ENCODE assay signal across 8 mouse cellular contexts in genomic region chrX:8175504-8176385, GRCm38 (mm10). TPM values are rescaled to one million over a fixed set of nuclear protein-coding genes. Genes with fewer than 3 reads are reported as not detected.
DNase-seq lines count a peak whose midpoint lies in the region; ATAC-seq and TF ChIP-seq lines count a peak whose summit lies in the region.

Gene Tbc1d25, minus strand, starts transcription at chrX:8176181.

- H3K36me3 ChIP-seq in C2C12 (ENCODE audit: control insufficient read depth, insufficient read depth) = peaks cover 5% of the 10 kb centered on the region
- peaks cover 23% of the 10 kb centered on the region for H3K36me3 ChIP-seq in erythroblast, embryonic 14.5 days (ENCODE audit: control insufficient read depth)
- H3K36me3 ChIP-seq in heart, embryonic 11.5 days (ENCODE audit: control insufficient read depth, insufficient read depth, low read length) = no peaks in the 10 kb centered on the region
- H3K36me3 ChIP-seq in kidney, postnatal 0 days (ENCODE audit: insufficient read depth, low read length) = no peaks in the 10 kb centered on the region
- no peaks in the 10 kb centered on the region for H3K36me3 ChIP-seq in liver, embryonic 11.5 days (ENCODE audit: control insufficient read depth, insufficient read depth, low read length)
- H3K36me3 ChIP-seq in stomach, embryonic 14.5 days (ENCODE audit: control insufficient read depth, insufficient read depth, low read length) = no peaks in the 10 kb centered on the region; the same call in 1 of the 2 replicates

- peak within 1 kb of the TSS; percentile 64; the same call in 1 of the 2 replicates for H3K27ac ChIP-seq in heart, embryonic 11.5 days (ENCODE audit: low read depth, low read length)
- no peak within 1 kb of the TSS for H3K27ac ChIP-seq in kidney, postnatal 0 days
- peak within 1 kb of the TSS; percentile 75 for H3K27ac ChIP-seq in liver, embryonic 11.5 days (ENCODE audit: low read depth, low read length)
- no peak within 1 kb of the TSS; the same call in 1 of the 2 replicates for H3K27ac ChIP-seq in stomach, embryonic 14.5 days (ENCODE audit: low read length)

- H3K4me3 ChIP-seq in C2C12 (ENCODE audit: insufficient read depth, poor library complexity, severe bottlenecking) = peak within 1 kb of the TSS; percentile 50
- peak within 1 kb of the TSS; percentile 68 for H3K4me3 ChIP-seq in erythroblast, embryonic 14.5 days (replicated peaks)
- H3K4me3 ChIP-seq in heart, embryonic 11.5 days (ENCODE audit: low read depth, low read length) = peak within 1 kb of the TSS; percentile 61
- H3K4me3 ChIP-seq in kidney, postnatal 0 days (replicated peaks; ENCODE audit: low read depth, low read length) = peak within 1 kb of the TSS; percentile 58
- peak within 1 kb of the TSS; percentile 61 for H3K4me3 ChIP-seq in liver, embryonic 11.5 days (ENCODE audit: low read depth, low read length)
- peak within 1 kb of the TSS; percentile 48 for H3K4me3 ChIP-seq in stomach, embryonic 14.5 days (ENCODE audit: low read depth, low read length)

- 0 out of 2 replicates have a peak, but pooled peaks cover 2% of the 10 kb centered on the region for H3K9me3 ChIP-seq in erythroblast, embryonic 14.5 days (ENCODE audit: control insufficient read depth, low read length)
- no peaks in the 10 kb centered on the region for H3K9me3 ChIP-seq in heart, embryonic 11.5 days (replicated peaks; ENCODE audit: control insufficient read depth, low read length)
- H3K9me3 ChIP-seq in kidney, postnatal 0 days (replicated peaks; ENCODE audit: low read length) = no peaks in the 10 kb centered on the region
- H3K9me3 ChIP-seq in liver, embryonic 11.5 days (ENCODE audit: control insufficient read depth, low read length) = no peaks in the 10 kb centered on the region
- H3K9me3 ChIP-seq in stomach, embryonic 14.5 days (ENCODE audit: control insufficient read depth, low read depth, low read length) = no peaks in the 10 kb centered on the region

- WGBS in heart, embryonic 11.5 days (ENCODE audit: insufficient replicate concordance) = 11% methylated on average over 55 of the region's 56 CpGs
- WGBS in kidney, postnatal 0 days = 25% methylated on average over 56 of the region's 56 CpGs
- WGBS in liver, embryonic 11.5 days = 9% methylated on average over 56 of the region's 56 CpGs
- 13% methylated on average over 55 of the region's 56 CpGs for WGBS in stomach, embryonic 14.5 days

- H3K9ac ChIP-seq in heart, embryonic 11.5 days (ENCODE audit: low read depth, low read length) = peak within 1 kb of the TSS; percentile 69
- H3K9ac ChIP-seq in kidney, postnatal 0 days (ENCODE audit: low read depth, low read length) = peak within 1 kb of the TSS; percentile 57
- H3K9ac ChIP-seq in liver, embryonic 11.5 days (ENCODE audit: low read depth, low read length) = peak within 1 kb of the TSS; percentile 70
- peak within 1 kb of the TSS; percentile 38; the same call in 1 of the 2 replicates for H3K9ac ChIP-seq in stomach, embryonic 14.5 days (replicated peaks; ENCODE audit: low read depth, low read length)

- no peaks in the 10 kb centered on the region for H3K27me3 ChIP-seq in C2C12 (ENCODE audit: control insufficient read depth, insufficient read depth, insufficient read length)
- no peaks in the 10 kb centered on the region for H3K27me3 ChIP-seq in erythroblast, embryonic 14.5 days (ENCODE audit: control insufficient read depth)
- no peaks in the 10 kb centered on the region for H3K27me3 ChIP-seq in heart, embryonic 11.5 days (ENCODE audit: control insufficient read depth, insufficient read depth, low read length)
- no peaks in the 10 kb centered on the region for H3K27me3 ChIP-seq in kidney, postnatal 0 days (ENCODE audit: insufficient read depth, low read length)
- H3K27me3 ChIP-seq in liver, embryonic 11.5 days (replicated peaks; ENCODE audit: control insufficient read depth, insufficient read depth, low read length) = no peaks in the 10 kb centered on the region
- no peaks in the 10 kb centered on the region for H3K27me3 ChIP-seq in stomach, embryonic 14.5 days (ENCODE audit: control insufficient read depth, insufficient read depth, low read length)

- peak within 1 kb of the TSS; percentile 90 for H3ac ChIP-seq in C2C12 (ENCODE audit: control insufficient read depth, insufficient read length, low read depth)

- H3K79me3 ChIP-seq in C2C12 (ENCODE audit: low read depth) = peaks cover 4% of the 10 kb centered on the region

- H3K4me2 ChIP-seq in heart, embryonic 11.5 days = peak within 1 kb of the TSS; percentile 61
- peak within 1 kb of the TSS; percentile 59 for H3K4me2 ChIP-seq in kidney, postnatal 0 days (ENCODE audit: low read length)
- H3K4me2 ChIP-seq in liver, embryonic 11.5 days = peak within 1 kb of the TSS; percentile 63
- H3K4me2 ChIP-seq in stomach, embryonic 14.5 days (replicated peaks; ENCODE audit: low read depth, low read length) = peak within 1 kb of the TSS; percentile 48

- peak; percentile 49 for TF ChIP-seq CTCF in C2C12 (IDR thresholded peaks at IDR 0.05; ENCODE audit: control insufficient read depth, insufficient read depth, insufficient read length)
- no peak for TF ChIP-seq CTCF in brain, embryonic 14.5 days (IDR thresholded peaks at IDR 0.05; ENCODE audit: borderline replicate concordance, extremely low read depth, insufficient read depth, insufficient read length)
- peak; percentile 38; the same call in 1 of the 2 replicates for TF ChIP-seq CTCF in kidney, postnatal 0 days (IDR thresholded peaks at IDR 0.05; ENCODE audit: low read depth)

- DNase-seq in brain, embryonic 14.5 days (ENCODE audit: low read depth) = peak; percentile 94
- DNase-seq in kidney, postnatal 0 days (ENCODE audit: low spot score) = peak; percentile 89
- peak; percentile 78 for DNase-seq in liver, embryonic 11.5 days (ENCODE audit: low spot score)
- peak; percentile 93 for DNase-seq in naive thymus-derived CD4-positive, alpha-beta T cell, adult 2 months (ENCODE audit: low read depth)

- peak; percentile 42; the same call in 1 of the 2 replicates for TF ChIP-seq POLR2A in brain, embryonic 14.5 days (IDR thresholded peaks at IDR 0.05; ENCODE audit: borderline replicate concordance, extremely low read depth, insufficient read depth, insufficient read length, poor library complexity, severe bottlenecking)

- peak; percentile 95 for ATAC-seq in heart, embryonic 11.5 days (replicated peaks; ENCODE audit: insufficient number of reproducible peaks, low FRiP score, low TSS enrichment)
- peak; percentile 96 for ATAC-seq in kidney, postnatal 0 days (replicated peaks; ENCODE audit: low FRiP score, low read depth)
- peak; percentile 91 for ATAC-seq in liver, embryonic 11.5 days (replicated peaks; ENCODE audit: low FRiP score)
- ATAC-seq in stomach, embryonic 14.5 days (ENCODE audit: insufficient number of reproducible peaks, insufficient read depth, low FRiP score, low read depth) = peak; percentile 97

- peaks cover 26% of the 10 kb centered on the region for H3K4me1 ChIP-seq in erythroblast, embryonic 14.5 days (ENCODE audit: control insufficient read depth)
- H3K4me1 ChIP-seq in heart, embryonic 11.5 days (ENCODE audit: control insufficient read depth, insufficient read depth, low read length) = no peaks in the 10 kb centered on the region
- H3K4me1 ChIP-seq in kidney, postnatal 0 days (replicated peaks; ENCODE audit: insufficient read depth, low read length) = no peaks in the 10 kb centered on the region
- H3K4me1 ChIP-seq in liver, embryonic 11.5 days (replicated peaks; ENCODE audit: control insufficient read depth, insufficient read depth, low read length) = 0 out of 2 replicates have a peak, but pooled peaks cover 2% of the 10 kb centered on the region
- H3K4me1 ChIP-seq in stomach, embryonic 14.5 days (ENCODE audit: control insufficient read depth, insufficient read depth, low read length) = 0 out of 2 replicates have a peak, but pooled peaks cover 4% of the 10 kb centered on the region

- H3K79me2 ChIP-seq in C2C12 (ENCODE audit: control insufficient read depth, insufficient read depth) = peaks cover 17% of the 10 kb centered on the region

TF ChIP-seq in C2C12, 6 proteins besides CTCF, POLR2A, EP300 and RAD21:
- TF ChIP-seq CEBPB (IDR thresholded peaks at IDR 0.05; ENCODE audit: low read depth) (no peak), FOSL1 (IDR thresholded peaks at IDR 0.05; ENCODE audit: insufficient read depth, low read length, poor library complexity, severe bottlenecking) (no peak), USF1 (IDR thresholded peaks at IDR 0.05; ENCODE audit: low read depth) (peak; percentile 63), MYOG (IDR thresholded peaks at IDR 0.05; ENCODE audit: control insufficient read depth, extremely low read depth, insufficient read length) (no peak), MAX (IDR thresholded peaks at IDR 0.05) (peak; percentile 79)

RNA-seq across cellular contexts. Expression of gene Tbc1d25, which starts in this region (rescaled TPM):
- 9.9 TPM for polyA plus RNA-seq in C2C12 (2012; fragmentation: generic; extraction: Trizol)
- polyA plus RNA-seq in brain, embryonic 14.5 days (2012; rRNA removed) = 29.7 and 33.8 TPM in 2 replicates
- 0.32 and 0.50 TPM in 2 replicates for polyA plus RNA-seq in erythroblast, embryonic 14.5 days (2012)
- polyA plus RNA-seq in heart, embryonic 11.5 days (2014; fragmentation: Nextera tagmentation; extraction: Ambion mirVana) = 10.4 and 12.1 TPM in 2 replicates
- 9.6 and 10.4 TPM in 2 replicates for polyA plus RNA-seq in kidney, postnatal 0 days (2015; fragmentation: Nextera tagmentation; extraction: Ambion mirVana)
- polyA plus RNA-seq in liver, embryonic 11.5 days (2014; fragmentation: Nextera tagmentation; extraction: Ambion mirVana) = 10.5 and 11.1 TPM in 2 replicates
- 12.6 and 14.6 TPM in 2 replicates for polyA plus RNA-seq in stomach, embryonic 14.5 days (2014; fragmentation: Nextera tagmentation; extraction: Ambion mirVana)

Comparison
In these comparisons a context has a peak if more than half of its experiments do, and no peak if none do; other contexts are left out.
1. H3K27ac ChIP-seq: peak in heart, embryonic 11.5 days (single experiment) and liver, embryonic 11.5 days (single experiment); none in kidney, postnatal 0 days (single experiment) and stomach, embryonic 14.5 days (single experiment).
2. Peak in every context shown above with its lines, with median percentiles within 50 percentile points of each other: H3K4me3 ChIP-seq, DNase-seq, ATAC-seq, H3K4me2 ChIP-seq and H3K9ac ChIP-seq.